Mouse (Mus musculus) frontal cortex, postnatal 10 days (tissue): ENCODE results near the gene Litaf.

ENCODE experiments used
- DNase-seq, 2 experiments: peaks; one replicate each; pipeline ENCODE4 v3.0.0; 2022; ENCODE audit warnings: low spot score in 2 of 2, mixed read lengths in 1 of 2

The Litaf gene

GRCm38 (mm10) chr16:11066833-11067191 lies 855 bp upstream of the Litaf start:
- DNase-seq, result peak; percentile 65 to 67

GRCm38 (mm10) chr16:11065431-11065830 lies 526 bp downstream of the Litaf start:
- DNase-seq, result no peak

- DNase-seq, result no peak
Measured at GRCm38 (mm10) chr16:11064742-11065141, 1.2 kb downstream of the Litaf start.

GRCm38 (mm10) chr16:11064341-11064740 lies 1.6 kb downstream of the Litaf start:
- DNase-seq, result no peak

GRCm38 (mm10) chr16:11062794-11063721 lies 2.9 kb downstream of the Litaf start:
- no peak for DNase-seq

GRCm38 (mm10) chr16:11060645-11061044 lies 5.3 kb downstream of the Litaf start, which contains the start of gene Snn:
Snn (plus strand) TSS chr16:11060945.
- DNase-seq, result no peak

GRCm38 (mm10) chr16:11055916-11056315 lies 10.0 kb downstream of the Litaf start:
- no peak for DNase-seq

GRCm38 (mm10) chr16:11054871-11055270 lies 11.1 kb downstream of the Litaf start:
- no peak for DNase-seq

GRCm38 (mm10) chr16:11054409-11054808 lies 11.5 kb downstream of the Litaf start:
- no peak for DNase-seq

- DNase-seq, result no peak
Measured at GRCm38 (mm10) chr16:11051134-11051533, 14.8 kb downstream of the Litaf start.

GRCm38 (mm10) chr16:11050226-11050625 lies 15.7 kb downstream of the Litaf start:
- no peak for DNase-seq

GRCm38 (mm10) chr16:11047130-11047529 lies 18.8 kb downstream of the Litaf start:
- DNase-seq, result no peak

- no peak for DNase-seq
Measured at GRCm38 (mm10) chr16:11046437-11046836, 19.5 kb downstream of the Litaf start.

GRCm38 (mm10) chr16:11043239-11043638 lies 22.7 kb downstream of the Litaf start:
- DNase-seq, result no peak

- no peak for DNase-seq
Measured at GRCm38 (mm10) chr16:11040603-11041002, 25.4 kb downstream of the Litaf start.

- DNase-seq, result peak in 1 of 2 experiments; percentile 61
Measured at GRCm38 (mm10) chr16:11035790-11036431, 30.0 kb downstream of the Litaf start.

- no peak for DNase-seq
Measured at GRCm38 (mm10) chr16:11035273-11035672, 30.7 kb downstream of the Litaf start.

GRCm38 (mm10) chr16:11034193-11034803 lies 31.7 kb downstream of the Litaf start:
- DNase-seq, result peak; percentile 59 to 80

GRCm38 (mm10) chr16:11031320-11031719 lies 34.6 kb downstream of the Litaf start:
- no peak for DNase-seq

GRCm38 (mm10) chr16:11030844-11031243 lies 35.1 kb downstream of the Litaf start:
- DNase-seq, result no peak

GRCm38 (mm10) chr16:11028206-11028605 lies 37.8 kb downstream of the Litaf start:
- DNase-seq, result no peak

GRCm38 (mm10) chr16:11024841-11025240 lies 41.1 kb downstream of the Litaf start:
- DNase-seq, result no peak
